Mouse (Mus musculus) neural tube, embryonic 13.5 days (tissue): ENCODE results near the gene Ceacam5. TPM values are rescaled to one million over a fixed set of nuclear protein-coding genes. Genes with fewer than 3 reads are reported as not detected.

Experiments used
- ATAC-seq: fragments of 200-750 bp; cut with Nextera tagmentation; 2 replicates; pipeline ENCODE4 v1.8.0; 2017; ENCODE audit warnings: low read depth, mild to moderate bottlenecking, moderate TSS enrichment, moderate library complexity
- H3K27ac ChIP-seq: fragments of 300-500 bp; sonication (generic); replicated peaks from 2 replicates; pipeline ENCODE4 v1.5.1; 2015; ENCODE audit warnings: moderate library complexity, mild to moderate bottlenecking, inconsistent platforms
- H3K27me3 ChIP-seq: fragments of 300-500 bp; sonication (generic); 2 replicates; pipeline ENCODE4 v1.6.1; 2015; ENCODE audit warnings: mild to moderate bottlenecking, inconsistent platforms
- H3K36me3 ChIP-seq: fragments of 300-500 bp; sonication (generic); 2 replicates; pipeline ENCODE4 v1.6.1; 2015; ENCODE audit warnings: mild to moderate bottlenecking, inconsistent platforms
- H3K4me1 ChIP-seq: fragments of 300-500 bp; sonication (generic); replicated peaks from 2 replicates; pipeline ENCODE4 v1.6.1; 2015; ENCODE audit warnings: inconsistent platforms
- H3K4me2 ChIP-seq: fragments of 300-500 bp; sonication (generic); 2 replicates; pipeline ENCODE4 v1.6.1; 2015; ENCODE audit warnings: inconsistent platforms, mild to moderate bottlenecking, moderate library complexity
- H3K4me3 ChIP-seq: fragments of 300-500 bp; sonication (generic); 2 replicates; pipeline ENCODE4 v1.5.1; 2015; ENCODE audit warnings: mild to moderate bottlenecking, inconsistent platforms
- H3K9ac ChIP-seq: fragments of 300-500 bp; sonication (generic); 2 replicates; pipeline ENCODE4 v1.6.1; 2015; ENCODE audit warnings: moderate library complexity, mild to moderate bottlenecking, inconsistent platforms
- H3K9me3 ChIP-seq: fragments of 300-500 bp; sonication (generic); 2 replicates; pipeline ENCODE4 v1.6.1; 2016; ENCODE audit warnings: inconsistent platforms
- WGBS: fragments of 180-500 bp; shearing (Covaris S2); methylation state at CpG from one replicate; pipeline ENCODE4 v1.1.7; 2015; 5-methylcytosine and 5-hydroxymethylcytosine counted together
- polyA plus RNA-seq: library from polyadenylated mRNA; unstranded; fragments of >200 nt; fragmentation: Nextera tagmentation; extraction: Ambion mirVana; gene quantifications from 2 replicates; pipeline ENCODE4 v1.2.1, GENCODE M21; 2015

Gene Ceacam5
- not detected in 2 replicates for polyA plus RNA-seq

GRCm38 (mm10) chr7:17712938-17713337, at the start of gene Ceacam5:
TSS of gene Ceacam5 (plus strand) at chr7:17713238.
- no peak within 1 kb of the TSS for H3K9ac ChIP-seq
- H3K36me3 ChIP-seq, result no peaks in the 10 kb centered on the region
- WGBS, result 39% methylated on average over 1 of the region's 1 CpGs
- H3K4me2 ChIP-seq, result no peak within 1 kb of the TSS
- peaks cover 62% of the 10 kb centered on the region for H3K9me3 ChIP-seq
- no peaks in the 10 kb centered on the region for H3K4me1 ChIP-seq
- no peak for ATAC-seq
- no peaks in the 10 kb centered on the region for H3K27me3 ChIP-seq
- no peak within 1 kb of the TSS for H3K4me3 ChIP-seq
- no peak within 1 kb of the TSS for H3K27ac ChIP-seq

Other genes with a start within 250 kb of the Ceacam5 start
- gene Ceacam14, start 99.4 kb downstream of the Ceacam5 start, polyA plus RNA-seq, result not detected in 2 replicates
- not detected in 2 replicates for gene Gm5155, start 158.5 kb downstream of the Ceacam5 start, polyA plus RNA-seq